Mouse (Mus musculus): ENCODE data around the gene Ly6g5c.

Gene Ly6g5c

GRCm38 (mm10) chr17:35146139-35146538 is 38.1 kb downstream of the Ly6g5c start:
- no peak for DNase-seq (ENCODE audit: low spot score)

- DNase-seq (ENCODE audit: low spot score) = no peak
Observed at GRCm38 (mm10) chr17:35147348-35147747, 39.3 kb downstream of the Ly6g5c start.

- DNase-seq (ENCODE audit: low spot score) = no peak
Observed at GRCm38 (mm10) chr17:35147922-35148639, 40.0 kb downstream of the Ly6g5c start.

- DNase-seq (ENCODE audit: low spot score) = no peak
Observed at GRCm38 (mm10) chr17:35152121-35152520, 44.0 kb downstream of the Ly6g5c start.

- no peak for DNase-seq (ENCODE audit: low spot score)
Observed at GRCm38 (mm10) chr17:35153077-35153476, 45.0 kb downstream of the Ly6g5c start.

- DNase-seq (ENCODE audit: low spot score) = no peak
Observed at GRCm38 (mm10) chr17:35153931-35154330, 45.9 kb downstream of the Ly6g5c start.

- DNase-seq (ENCODE audit: low spot score) = no peak
Observed at GRCm38 (mm10) chr17:35154616-35155015, 46.5 kb downstream of the Ly6g5c start.

GRCm38 (mm10) chr17:35155451-35155850 is 47.4 kb downstream of the Ly6g5c start:
- no peak for DNase-seq (ENCODE audit: low spot score)

GRCm38 (mm10) chr17:35156461-35157200 is 48.6 kb downstream of the Ly6g5c start:
- DNase-seq (ENCODE audit: low spot score) = no peak

- no peak for DNase-seq (ENCODE audit: low spot score)
Observed at GRCm38 (mm10) chr17:35157254-35157653, 49.2 kb downstream of the Ly6g5c start.

- no peak for DNase-seq (ENCODE audit: low spot score)
Observed at GRCm38 (mm10) chr17:35157661-35158175, 49.6 kb downstream of the Ly6g5c start.

- DNase-seq (ENCODE audit: low spot score) = no peak
Observed at GRCm38 (mm10) chr17:35158850-35159593, 50.9 kb downstream of the Ly6g5c start.

GRCm38 (mm10) chr17:35159638-35160037 is 51.6 kb downstream of the Ly6g5c start:
- no peak for DNase-seq (ENCODE audit: low spot score)

GRCm38 (mm10) chr17:35161421-35161820 is 53.3 kb downstream of the Ly6g5c start:
- DNase-seq (ENCODE audit: low spot score) = no peak
